Mouse (Mus musculus) thymus, postnatal 25 days (tissue): Measurements from ENCODE around the gene Ruvbl1.
A peak's percentile ranks its signal among the peaks of the same experiment; 100 is the strongest.

Source experiments
- DNase-seq: peaks from one replicate; pipeline ENCODE4 v3.0.0; 2022

Ruvbl1 gene

DNA sequence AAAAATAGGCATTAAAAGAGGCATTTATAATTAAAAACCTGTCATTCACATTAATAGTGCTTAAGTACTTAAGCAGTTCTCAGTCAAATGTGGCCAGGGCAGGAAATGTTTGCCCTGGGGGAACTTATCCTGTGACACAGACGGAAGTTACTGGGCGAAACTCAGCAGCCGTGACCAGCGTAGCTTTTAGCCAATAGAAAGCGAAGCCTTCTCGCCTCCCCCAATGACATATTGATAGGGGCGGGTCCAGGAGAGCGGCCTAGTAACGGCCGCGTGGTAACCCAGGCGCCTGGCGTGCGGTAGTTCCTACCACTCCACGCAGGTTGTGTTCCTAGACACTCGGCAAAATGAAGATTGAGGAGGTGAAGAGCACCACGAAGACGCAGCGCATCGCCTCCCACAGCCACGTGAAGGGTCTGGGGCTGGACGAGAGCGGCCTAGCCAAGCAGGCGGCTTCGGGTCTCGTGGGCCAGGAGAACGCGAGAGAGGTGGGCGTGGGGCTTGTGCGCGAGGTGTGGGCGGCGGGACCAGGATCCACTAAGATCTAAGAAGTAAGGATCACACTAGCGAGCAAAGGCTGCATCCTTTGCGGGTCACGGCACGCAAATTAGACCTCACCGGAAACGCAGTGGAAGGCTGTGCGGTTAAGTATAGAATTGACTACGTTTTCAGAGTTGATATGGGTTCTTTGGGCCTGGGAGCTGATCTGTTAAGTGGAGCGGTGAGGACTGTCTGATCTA is at the start of gene Ruvbl1:
TSS of gene Ruvbl1 (plus strand) at position 229 of the 740 bp plus-strand sequence.
- peak; percentile 91 for DNase-seq

GRCm38 (mm10) chr6:88416130-88416758 is 49.0 kb upstream of the Ruvbl1 start:
- DNase-seq, result no peak

GRCm38 (mm10) chr6:88431202-88431601 is 34.0 kb upstream of the Ruvbl1 start:
- DNase-seq, result no peak

GRCm38 (mm10) chr6:88435609-88436008 is 29.6 kb upstream of the Ruvbl1 start:
- DNase-seq, result no peak

DNA sequence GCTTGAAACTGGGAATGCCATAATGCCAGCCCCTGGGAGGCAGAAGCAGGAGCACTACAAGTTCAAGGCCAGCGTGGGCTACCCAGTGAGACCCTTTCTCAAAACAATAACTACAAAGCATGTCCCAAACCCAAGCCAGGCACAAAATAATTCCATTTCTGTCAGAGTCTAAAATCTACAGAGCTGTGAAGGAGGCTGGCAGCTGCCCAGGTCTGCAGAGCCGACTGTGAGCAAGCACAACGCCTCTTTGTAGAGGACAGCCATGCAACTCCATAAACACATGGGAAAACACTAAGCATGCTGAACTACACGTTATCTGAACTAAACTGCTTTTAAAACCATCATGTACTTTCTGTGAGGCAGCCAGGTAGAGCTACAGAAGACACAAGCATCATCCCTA is 26.2 kb upstream of the Ruvbl1 start:
- DNase-seq, result no peak

GRCm38 (mm10) chr6:88442551-88442950 is 22.7 kb upstream of the Ruvbl1 start:
- DNase-seq, result peak; percentile 67

DNA sequence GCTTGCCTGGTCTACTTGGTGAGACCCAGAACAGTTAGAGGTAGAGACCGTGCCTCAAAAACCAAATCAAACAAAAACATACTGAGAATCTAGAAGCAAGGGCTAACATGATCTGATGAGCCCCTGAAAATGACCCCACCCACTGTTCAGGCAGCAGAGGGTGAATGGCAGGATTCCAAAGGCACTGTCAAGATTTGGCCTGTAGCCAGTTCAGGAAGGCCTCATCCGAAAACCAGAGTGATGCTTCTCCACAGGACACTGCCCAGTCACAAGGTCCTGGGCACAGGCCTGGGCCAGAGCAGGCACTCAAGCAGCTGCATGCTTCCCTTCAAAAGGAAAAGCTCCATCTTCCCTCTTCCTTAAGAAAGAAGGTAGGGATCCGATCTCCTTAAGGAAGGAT is 21.8 kb upstream of the Ruvbl1 start:
- no peak for DNase-seq

DNA sequence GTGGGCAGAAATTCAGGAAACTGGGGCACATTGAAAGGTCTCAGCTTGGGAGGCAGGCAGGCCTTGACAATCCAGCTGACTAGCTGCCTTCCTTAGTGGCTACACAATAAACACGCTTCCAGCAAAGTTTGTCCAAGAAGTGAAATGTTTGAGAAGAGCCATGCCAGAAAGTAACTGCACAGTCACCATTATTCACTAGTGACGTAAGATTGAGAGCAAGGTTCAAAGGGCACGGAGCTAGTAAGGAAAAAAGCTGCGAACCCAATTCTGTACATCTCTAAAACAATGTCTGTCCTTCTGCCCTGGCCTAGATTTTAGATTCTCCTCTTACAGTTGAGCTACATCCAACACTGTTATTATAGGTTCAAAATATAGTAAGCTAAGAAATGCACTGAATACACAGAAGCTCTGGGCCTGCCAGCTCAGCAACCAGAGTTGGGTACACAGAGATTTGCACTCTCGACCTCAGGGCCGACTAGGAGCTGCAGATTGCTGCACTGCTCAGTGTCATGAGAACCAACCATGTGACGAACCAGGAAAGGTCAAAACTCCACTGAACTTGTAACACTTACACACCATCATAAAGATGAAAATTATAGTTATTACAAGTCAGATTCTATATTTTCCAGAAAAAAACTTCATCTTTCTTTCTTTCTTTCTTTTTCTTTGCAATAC is 21.0 kb upstream of the Ruvbl1 start:
- DNase-seq, result no peak

- no peak for DNase-seq
Observed at GRCm38 (mm10) chr6:88445661-88446060, 19.5 kb upstream of the Ruvbl1 start.

DNA sequence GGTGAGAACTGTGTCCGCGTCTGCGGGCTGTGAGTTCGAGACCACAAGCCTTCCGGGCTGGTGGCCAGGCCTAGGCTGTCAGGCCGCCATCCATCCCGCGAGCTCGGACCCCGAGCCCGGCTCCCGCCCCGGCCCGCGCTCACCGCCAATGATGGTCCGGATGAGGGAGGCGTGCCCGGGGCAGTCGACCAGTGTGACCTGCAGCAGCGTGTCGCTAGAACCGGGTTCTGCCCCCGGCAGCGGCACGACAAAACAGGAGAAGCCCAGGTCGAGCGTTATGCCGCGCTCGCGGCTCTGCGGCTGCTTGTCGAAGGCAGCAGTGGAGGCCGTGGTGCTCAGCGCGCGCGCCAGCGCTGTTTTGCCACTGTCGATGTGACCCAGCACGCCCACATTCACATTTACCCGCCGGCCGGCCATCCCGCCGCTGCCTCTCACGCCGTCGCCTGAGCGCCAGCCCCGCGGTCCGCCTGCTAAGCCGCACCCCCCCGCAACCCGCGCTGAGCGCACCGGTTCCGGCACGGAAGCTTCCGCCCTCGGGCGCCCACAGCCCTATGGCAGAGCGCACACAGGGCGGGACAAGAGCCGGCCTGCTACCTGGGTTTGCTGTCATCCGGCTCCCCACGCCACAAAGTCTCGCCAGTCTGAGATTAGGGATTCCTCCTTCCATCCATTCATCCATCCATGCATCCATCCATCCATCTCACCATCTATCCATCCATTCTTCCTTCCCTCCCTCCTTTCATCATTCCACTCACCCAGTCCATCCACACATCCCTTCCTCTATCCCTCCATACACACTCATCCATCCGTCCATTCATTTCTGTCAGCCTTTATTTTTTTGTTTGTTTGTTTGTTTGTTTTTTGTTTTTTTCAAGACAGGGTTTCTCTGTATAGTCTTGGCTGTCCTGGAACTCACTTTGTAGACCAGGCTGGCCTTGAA is 18.9 kb upstream of the Ruvbl1 start, which contains the start of gene Eefsec:
TSS of gene Eefsec (minus strand) at position 477 of the 940 bp plus-strand sequence.
- peak; percentile 91 for DNase-seq

DNA sequence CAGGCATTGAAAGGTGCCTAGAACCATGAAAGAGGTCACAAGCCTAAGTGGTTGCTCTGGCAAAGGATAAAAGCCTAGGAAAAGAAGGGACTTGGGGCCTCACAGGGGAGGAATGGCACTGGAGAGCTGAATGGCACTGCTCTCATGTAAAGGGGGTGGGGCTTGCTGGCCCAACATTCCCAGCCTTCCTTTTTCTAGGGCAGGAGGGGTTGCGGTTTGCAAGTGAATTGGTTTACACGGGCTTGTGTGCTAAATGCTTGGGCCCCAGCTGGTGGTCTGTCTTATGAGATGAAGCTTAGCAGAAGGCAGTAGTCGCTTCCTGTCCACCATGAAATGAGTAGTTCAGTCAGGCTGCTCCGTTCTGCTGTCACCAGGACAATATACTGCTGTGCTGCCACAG is 17.8 kb upstream of the Ruvbl1 start:
- DNase-seq, result no peak

DNA sequence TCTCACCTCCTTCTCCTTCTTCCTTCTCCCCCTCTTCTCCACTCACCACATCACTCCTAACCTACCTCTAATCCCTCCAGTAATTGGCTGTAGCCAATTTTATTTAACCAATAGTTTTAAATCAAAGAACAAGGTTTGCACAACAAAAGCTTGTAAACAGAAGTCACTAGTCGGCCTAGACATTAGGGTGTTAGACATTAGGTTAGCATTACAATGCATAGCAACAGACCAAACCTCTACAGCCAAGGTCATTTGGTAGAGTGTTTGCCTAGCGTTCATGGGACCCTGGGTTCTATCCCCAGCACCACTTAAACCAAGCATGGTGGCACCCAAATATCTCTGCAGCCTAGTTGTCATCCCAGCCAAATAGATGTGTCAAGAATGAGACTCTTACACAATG is 10.7 kb upstream of the Ruvbl1 start:
- DNase-seq, result no peak

DNA sequence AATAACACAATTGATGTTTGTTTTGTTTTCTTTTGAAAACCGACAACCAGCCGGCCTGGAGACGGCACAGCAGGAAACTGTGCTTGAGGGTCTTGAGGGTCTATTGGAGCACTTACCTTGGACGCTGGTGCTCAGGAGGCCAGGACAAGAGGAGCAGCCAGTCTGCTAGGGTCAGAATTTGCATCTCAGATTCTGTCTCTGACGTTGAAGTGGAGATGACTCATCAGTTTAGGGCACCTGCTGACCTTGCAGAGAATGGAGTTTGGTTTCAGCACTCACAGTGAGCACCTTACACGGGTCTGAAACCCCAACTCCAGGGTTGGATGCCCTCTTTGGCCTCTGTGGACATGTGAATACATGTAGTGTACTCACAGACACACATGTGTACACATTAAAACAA is 4.7 kb downstream of the Ruvbl1 start:
- no peak for DNase-seq

DNA sequence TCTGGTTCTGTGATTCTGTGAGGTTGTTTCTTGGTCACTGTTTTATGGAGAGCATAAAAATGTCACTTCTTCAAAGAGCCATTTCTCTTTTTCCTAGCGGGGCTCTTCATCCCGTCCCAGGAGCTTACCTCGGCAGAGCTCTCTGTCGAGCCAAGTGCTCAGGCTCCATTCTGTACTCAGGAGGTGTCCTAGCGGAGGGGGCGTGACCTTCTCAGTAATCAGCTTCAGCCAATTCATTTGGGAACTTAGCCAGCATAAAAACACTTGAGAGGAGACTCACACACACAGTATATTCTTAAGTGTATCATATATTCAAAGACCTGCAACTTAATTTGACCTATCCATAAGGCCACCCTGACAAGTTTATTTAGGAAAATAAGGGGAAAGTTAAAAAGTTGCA is 15.2 kb downstream of the Ruvbl1 start:
- DNase-seq, result no peak

DNA sequence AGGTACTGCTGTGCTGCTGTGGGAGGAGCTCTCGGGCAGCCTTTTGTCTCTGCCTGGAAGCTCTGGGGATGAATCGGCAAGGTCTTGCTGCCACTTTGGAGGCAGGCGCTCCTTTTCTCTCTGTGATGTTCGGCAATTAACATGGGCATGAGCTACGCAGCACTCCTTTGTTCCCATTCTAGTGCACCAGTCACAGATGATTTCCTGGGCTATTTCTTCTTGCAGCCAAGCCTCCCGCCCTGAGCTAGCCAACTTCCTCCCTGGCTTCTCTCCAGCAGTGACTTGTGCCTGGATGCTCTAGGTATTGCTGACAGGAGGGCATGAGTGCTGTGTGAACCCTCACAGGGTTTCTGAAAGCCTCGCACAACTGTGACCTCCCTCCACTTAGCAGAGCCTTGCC is 17.9 kb downstream of the Ruvbl1 start:
- no peak for DNase-seq

GRCm38 (mm10) chr6:88483913-88484312 is 18.7 kb downstream of the Ruvbl1 start:
- no peak for DNase-seq

- no peak for DNase-seq
Observed at GRCm38 (mm10) chr6:88485378-88485777, 20.2 kb downstream of the Ruvbl1 start.

DNA sequence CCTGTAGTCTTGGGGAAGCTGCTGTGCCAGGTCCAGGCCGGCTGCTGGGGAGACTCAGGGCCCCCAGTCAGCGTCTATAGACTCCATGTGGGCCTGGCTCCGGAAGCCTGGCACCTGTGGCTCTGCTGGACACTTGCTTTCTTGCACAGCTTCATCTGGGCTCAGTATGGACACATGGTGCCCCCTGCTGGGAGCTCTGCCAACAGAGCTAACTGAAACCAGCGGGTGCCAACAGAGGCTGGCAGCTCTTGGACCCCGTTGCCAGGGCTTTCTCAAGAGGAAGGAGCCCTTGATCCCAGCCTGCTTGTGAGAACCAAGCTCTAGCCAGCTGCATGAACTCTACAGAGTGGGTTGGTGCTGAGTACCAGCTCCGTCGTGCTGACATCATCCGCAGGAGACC is 21.7 kb downstream of the Ruvbl1 start:
- peak; percentile 66 for DNase-seq

- DNase-seq, result no peak
Observed at GRCm38 (mm10) chr6:88489026-88489425, 23.8 kb downstream of the Ruvbl1 start.

GRCm38 (mm10) chr6:88489834-88490233 is 24.6 kb downstream of the Ruvbl1 start:
- DNase-seq, result no peak

- no peak for DNase-seq
Observed at GRCm38 (mm10) chr6:88490629-88491354, 25.6 kb downstream of the Ruvbl1 start.

- no peak for DNase-seq
Observed at GRCm38 (mm10) chr6:88493712-88494111, 28.5 kb downstream of the Ruvbl1 start.
